Comparison of ENCODE assay signal across 8 mouse cellular contexts in genomic region chr17:21384057-21384411, GRCm38 (mm10). TPM values are rescaled to one million over a fixed set of nuclear protein-coding genes. Genes with fewer than 3 reads are reported as not detected.
DNase-seq lines count a peak whose midpoint lies in the region; ATAC-seq and TF ChIP-seq lines count a peak whose summit lies in the region.

No protein-coding gene starts in this region.

- 9% methylated on average over 8 of the region's 8 CpGs for WGBS in kidney, adult 2 months
- 17% methylated on average over 8 of the region's 8 CpGs for WGBS in hindbrain, embryonic 10.5 days
- WGBS in lung, postnatal 0 days, result 9% methylated on average over 8 of the region's 8 CpGs

- H3K27ac ChIP-seq in kidney, adult 2 months (ENCODE audit: insufficient read depth, low read depth, low read length), result no peak overlapping the region
- peak overlapping the region; percentile 79 for H3K27ac ChIP-seq in hindbrain, embryonic 10.5 days
- H3K27ac ChIP-seq in lung, postnatal 0 days (ENCODE audit: low read length), result no peak overlapping the region

- H3K9me3 ChIP-seq in hindbrain, embryonic 10.5 days, result no peaks in the 10 kb centered on the region
- no peaks in the 10 kb centered on the region for H3K9me3 ChIP-seq in lung, postnatal 0 days (ENCODE audit: low read length)

- 0 out of 2 replicates have a peak overlapping the region, but pooled peaks have one; percentile 2 for H3K9ac ChIP-seq in lung, postnatal 0 days (replicated peaks; ENCODE audit: low read depth)

- no peak for TF ChIP-seq CTCF in kidney, adult 2 months (conservative IDR thresholded peaks at IDR 0.05; ENCODE audit: insufficient read depth, insufficient read length, low read depth, low read length)
- TF ChIP-seq CTCF in lung, postnatal 0 days (IDR thresholded peaks at IDR 0.05), result no peak

- no peaks in the 10 kb centered on the region for H3K36me3 ChIP-seq in kidney, adult 2 months (ENCODE audit: control insufficient read depth, insufficient read depth, low read length)
- H3K36me3 ChIP-seq in hindbrain, embryonic 10.5 days, result no peaks in the 10 kb centered on the region
- no peaks in the 10 kb centered on the region for H3K36me3 ChIP-seq in lung, postnatal 0 days (ENCODE audit: insufficient read depth, low read length)

- TF ChIP-seq EP300 in lung, postnatal 0 days (IDR thresholded peaks at IDR 0.05), result no peak

- H3K27me3 ChIP-seq in kidney, adult 2 months (replicated peaks; ENCODE audit: control insufficient read depth, insufficient read depth, low read length), result no peaks in the 10 kb centered on the region
- H3K27me3 ChIP-seq in hindbrain, embryonic 10.5 days (ENCODE audit: insufficient read depth, poor library complexity, severe bottlenecking), result no peaks in the 10 kb centered on the region
- no peaks in the 10 kb centered on the region for H3K27me3 ChIP-seq in lung, postnatal 0 days (replicated peaks; ENCODE audit: insufficient read depth, low read length)

- peak overlapping the region; percentile 64 for H3K4me2 ChIP-seq in lung, postnatal 0 days (replicated peaks; ENCODE audit: low read depth, low read length)

- no peak; the same call in 1 of the 2 replicates for ATAC-seq in lung, postnatal 0 days

- peak; percentile 19 for DNase-seq in kidney, adult 2 months
- DNase-seq in kidney, adult 18-20 months, result no peak
- DNase-seq in adipocyte (ENCODE audit: low spot score), result peak; percentile 50
- no peak for DNase-seq in hindbrain, embryonic 10.5 days (ENCODE audit: low spot score)
- peak; percentile 20 for DNase-seq in lung, postnatal 0 days (ENCODE audit: low spot score)
- no peak for DNase-seq in thymus, adult 18-20 months
- DNase-seq in left cerebral cortex, adult 9 months (ENCODE audit: low spot score in 2 of 2), result no peak
- DNase-seq in adrenal gland, adult (ENCODE audit: inconsistent age in 2 of 2, low spot score in 1 of 2), result no peak

- H3K4me1 ChIP-seq in kidney, adult 2 months (ENCODE audit: control insufficient read depth, insufficient read depth, low read length), result no peaks in the 10 kb centered on the region
- H3K4me1 ChIP-seq in hindbrain, embryonic 10.5 days (replicated peaks), result peaks cover 6% of the 10 kb centered on the region; the same call in 1 of the 2 replicates
- no peaks in the 10 kb centered on the region for H3K4me1 ChIP-seq in lung, postnatal 0 days (ENCODE audit: insufficient read depth, low read depth, low read length)

- no peak for TF ChIP-seq POLR2A in kidney, adult 2 months (IDR thresholded peaks at IDR 0.05; ENCODE audit: low read depth, low read length)

- peak overlapping the region; percentile 52 for H3K4me3 ChIP-seq in kidney, adult 2 months (ENCODE audit: insufficient read depth, low read depth, low read length)
- peak overlapping the region; percentile 59 for H3K4me3 ChIP-seq in hindbrain, embryonic 10.5 days
- H3K4me3 ChIP-seq in lung, postnatal 0 days (ENCODE audit: low read depth, low read length), result peak overlapping the region; percentile 33

RNA-seq across cellular contexts. Expression of gene Zfp677, which starts 0.5 kb away (rescaled TPM):
- 0.24 and 0.42 TPM in 2 replicates for polyA plus RNA-seq in kidney, adult 2 months (2012; rRNA removed)
- 2.6 TPM in 2 replicates for polyA plus RNA-seq in hindbrain, embryonic 10.5 days (2016; fragmentation: Nextera tagmentation; extraction: Ambion mirVana)
- 1.8 and 2.4 TPM in 2 replicates for polyA plus RNA-seq in lung, postnatal 0 days (2015; fragmentation: Nextera tagmentation; extraction: Ambion mirVana)

RNA-seq across cellular contexts. Expression of gene Zfp54, which starts 39.0 kb away (rescaled TPM):
- polyA plus RNA-seq in kidney, adult 2 months (2012; rRNA removed), result 0.76 and 0.80 TPM in 2 replicates
- 2.3 and 3.8 TPM in 2 replicates for polyA plus RNA-seq in hindbrain, embryonic 10.5 days (2016; fragmentation: Nextera tagmentation; extraction: Ambion mirVana)
- polyA plus RNA-seq in lung, postnatal 0 days (2015; fragmentation: Nextera tagmentation; extraction: Ambion mirVana), result 5.8 and 6.1 TPM in 2 replicates

Comparison
In these comparisons a context has a peak if more than half of its experiments do, and no peak if none do; other contexts are left out.
1. DNase-seq: peak in kidney, adult 2 months (single experiment), adipocyte (single experiment) and lung, postnatal 0 days (single experiment); none in kidney, adult 18-20 months (single experiment), hindbrain, embryonic 10.5 days (single experiment), thymus, adult 18-20 months (0 of 2), left cerebral cortex, adult 9 months (0 of 2) and adrenal gland, adult (0 of 2).
2. Peak in every context shown above with its lines, with median percentiles within 50 percentile points of each other: H3K4me3 ChIP-seq.